Mouse (Mus musculus) gastrocnemius, postnatal 14 days (tissue): ENCODE results near the gene Smc1b. TPM values are rescaled to one million over a fixed set of nuclear protein-coding genes. Genes with fewer than 3 reads are reported as not detected.
A peak's percentile ranks its signal among the peaks of the same experiment; 100 is the strongest.

Source experiments
- DNase-seq: peaks from one replicate; pipeline ENCODE4 v3.0.0; 2021; ENCODE audit warnings: mixed read lengths
- intact Hi-C: fragments of 180-260 bp; cut with DNase I; formaldehyde crosslinking; loops from one replicate; pipeline ENCODE4 v1.15.1; 2025; ENCODE audit warnings: low total_unique reads
- long read RNA-seq, 2 experiments: library from polyadenylated mRNA; stranded (forward); transcript quantifications; one replicate each; pipeline ENCODE4 v2.0.0; 2021
- total RNA-seq, 2 experiments: library from RNA; stranded (reverse); gene quantifications; 2 replicates each; pipeline ENCODE4 v1.2.3; 2021

Smc1b gene
- total RNA-seq, result not detected
- long read RNA-seq, experiment 1, result 0 reads
- long read RNA-seq, experiment 2, result 0 reads

DNA sequence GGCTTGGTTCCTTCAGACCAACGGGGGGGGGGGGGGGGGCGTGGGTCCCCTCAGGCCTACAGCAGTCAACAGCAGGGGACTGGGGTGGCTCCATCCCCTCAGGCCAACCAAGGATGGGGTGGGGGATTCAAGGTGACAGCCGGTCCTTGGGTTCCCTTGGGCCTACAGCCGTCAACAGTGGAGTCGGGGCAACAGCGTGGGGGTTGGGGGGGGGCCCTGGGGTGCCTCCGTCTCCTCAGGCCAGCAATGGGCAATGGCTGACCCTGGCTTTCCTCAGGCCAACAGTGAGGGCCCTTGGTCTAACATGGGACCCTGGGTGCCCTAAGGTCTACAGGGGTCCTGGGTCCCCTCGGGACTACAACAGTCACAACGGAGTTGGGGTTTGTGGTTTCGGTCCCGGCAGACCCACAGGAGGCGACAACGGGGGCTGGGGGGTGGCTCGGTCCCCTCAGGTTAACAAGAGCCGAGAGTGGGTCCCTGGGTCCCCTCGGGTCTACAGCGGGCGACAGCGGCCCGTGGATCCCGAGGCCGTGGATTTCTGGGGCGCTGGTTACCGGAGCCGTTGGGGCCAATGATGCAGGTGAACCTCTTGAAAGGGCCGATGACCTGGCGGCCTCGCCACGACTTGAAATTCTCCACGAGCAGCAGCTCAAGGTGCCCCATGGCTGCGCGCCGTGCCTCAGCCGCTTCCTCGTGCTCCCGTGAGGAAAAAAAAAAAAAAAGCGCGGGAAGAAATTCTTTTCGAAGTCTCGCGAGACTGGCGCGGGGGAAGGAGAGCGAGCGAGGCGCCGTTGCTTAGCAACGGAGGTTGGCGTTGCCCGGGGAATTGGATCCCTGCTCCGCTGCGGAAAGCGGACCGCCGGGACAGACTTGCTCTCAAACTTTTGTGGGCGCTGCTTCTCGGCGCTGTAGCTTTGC lies at the start of gene Smc1b, which contains the start of gene Ribc2:
TSS of gene Smc1b (minus strand) at position 690 of the 918 bp plus-strand sequence.
TSS of gene Ribc2 (plus strand) at position 804 of the 918 bp plus-strand sequence.
- DNase-seq, result peak; percentile 74
- intact Hi-C loops, result no loop called here

DNA sequence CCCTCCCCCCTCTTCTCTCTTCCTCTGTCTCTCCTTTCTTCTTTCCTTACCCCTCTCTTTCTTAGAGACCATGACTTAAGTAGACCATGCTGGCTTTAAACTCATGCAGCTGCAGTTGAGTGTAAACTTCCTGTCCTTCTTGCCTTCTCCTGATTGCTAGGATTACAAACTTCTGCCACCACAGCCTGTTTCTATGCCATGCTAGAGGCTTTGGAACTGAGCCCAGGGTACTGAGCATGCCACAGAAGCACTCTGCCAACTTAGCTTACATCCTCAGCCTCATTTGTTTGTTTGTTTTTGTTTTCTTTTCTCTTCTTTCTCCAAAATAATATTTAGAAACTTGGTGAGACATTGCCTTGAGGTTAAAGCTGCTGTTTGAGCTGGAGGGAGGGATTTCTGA lies 48.6 kb upstream of the Smc1b start:
- intact Hi-C loops, result no loop called here

DNA sequence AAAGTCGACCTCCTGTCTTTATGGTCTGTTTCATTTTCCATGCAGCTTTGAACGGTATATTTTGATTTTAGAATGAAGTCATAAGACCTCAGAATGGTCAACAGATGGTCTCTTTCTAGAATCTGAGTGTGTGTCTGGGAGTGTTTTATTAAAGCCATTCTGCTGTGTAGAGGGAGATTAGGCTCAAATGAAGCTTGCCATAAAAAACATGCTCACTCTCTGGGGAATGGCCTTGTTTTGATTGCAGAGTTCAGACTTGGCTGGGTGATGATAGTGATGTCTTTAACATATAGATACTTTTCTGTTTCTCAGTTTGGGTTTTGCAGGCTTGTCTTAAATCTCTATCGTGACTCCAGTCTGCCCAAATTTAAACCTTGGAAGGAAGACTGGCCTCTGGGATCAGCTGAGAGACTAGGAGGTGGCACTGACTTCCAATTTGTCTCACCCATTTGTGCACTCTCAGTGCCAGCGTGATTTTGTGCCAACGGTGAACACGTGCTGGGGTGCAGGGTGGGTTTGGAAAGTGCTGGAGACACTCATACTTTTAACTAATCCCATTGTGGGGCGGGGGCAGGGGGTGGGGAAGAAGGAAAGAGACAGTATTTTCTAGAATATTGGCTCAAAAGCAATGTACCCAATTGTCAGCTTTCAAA lies 47.9 kb upstream of the Smc1b start:
- intact Hi-C loops, result no loop called here
- DNase-seq, result no peak

More for the DNA sequence above, 48.6 kb upstream of the Smc1b start:
- no peak for DNase-seq

DNA sequence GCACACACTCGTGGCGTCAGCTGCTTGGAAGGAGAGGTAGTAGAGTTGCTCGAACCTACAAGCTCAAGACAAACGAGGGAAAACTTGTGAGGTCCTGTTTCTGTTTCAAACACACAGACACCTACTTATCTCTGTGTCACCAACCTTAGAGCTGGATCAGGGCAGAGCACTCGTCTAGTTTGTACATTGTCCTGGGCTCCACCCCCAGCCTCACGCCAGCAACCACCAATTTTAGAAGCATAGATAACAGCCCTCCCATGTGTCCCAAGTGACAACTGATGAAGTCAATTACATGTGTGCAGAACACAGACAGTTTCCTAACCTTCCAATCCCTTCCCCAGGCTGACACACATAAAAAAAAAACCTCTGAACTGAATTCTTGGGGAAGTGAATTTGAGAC lies 46.4 kb upstream of the Smc1b start:
- intact Hi-C loops, result no loop called here
- DNase-seq, result no peak

DNA sequence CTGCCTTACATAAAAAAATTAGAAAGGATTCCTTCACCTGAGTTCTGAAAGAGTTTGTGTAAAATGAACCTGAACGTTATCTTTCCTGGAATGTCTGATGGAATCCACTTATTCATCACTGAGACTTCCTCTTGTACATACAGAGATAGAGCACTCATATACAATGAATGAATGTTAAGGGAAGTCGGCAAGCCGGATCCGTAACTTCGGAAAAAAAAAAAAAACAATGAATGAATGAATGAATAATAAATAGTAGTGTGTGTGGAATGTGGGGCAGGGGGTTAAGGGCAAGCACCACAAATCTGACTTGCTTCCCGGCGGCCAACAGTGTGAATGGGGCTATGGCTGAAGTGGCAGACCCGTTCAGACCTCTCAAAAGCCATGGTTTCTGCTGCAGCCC lies 45.8 kb upstream of the Smc1b start:
- intact Hi-C loops, result no loop called here

DNA sequence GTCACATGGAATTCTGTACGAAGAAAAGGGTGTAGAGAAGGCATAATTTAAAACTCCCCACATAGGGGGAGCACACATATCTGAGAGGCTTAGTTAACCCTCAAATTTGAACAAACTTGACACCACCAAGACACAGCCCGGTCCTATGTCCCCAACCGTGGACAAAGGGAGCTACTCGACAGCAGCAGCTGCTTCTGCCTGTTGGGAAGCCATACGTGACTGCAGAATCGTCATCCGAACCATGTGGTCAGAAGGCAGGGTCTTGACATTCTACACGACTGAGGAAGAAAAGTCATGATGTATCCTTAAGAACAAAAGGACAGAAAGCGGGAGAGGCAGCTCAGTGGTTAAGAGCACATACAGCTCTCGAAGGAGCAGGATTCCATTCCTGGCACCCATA lies 42.3 kb upstream of the Smc1b start:
- no peak for DNase-seq
- intact Hi-C loops, result no loop called here

More for the DNA sequence above, 45.8 kb upstream of the Smc1b start:
- DNase-seq, result peak; percentile 50

GRCm38 (mm10) chr15:85173425-85173824 lies 41.7 kb upstream of the Smc1b start:
- intact Hi-C loops, result no loop called here
- no peak for DNase-seq

- intact Hi-C loops, result no loop called here
- peak; percentile 77 for DNase-seq
These were observed 40.3 kb upstream of the Smc1b start for GRCm38 (mm10) chr15:85172054-85172453.

DNA sequence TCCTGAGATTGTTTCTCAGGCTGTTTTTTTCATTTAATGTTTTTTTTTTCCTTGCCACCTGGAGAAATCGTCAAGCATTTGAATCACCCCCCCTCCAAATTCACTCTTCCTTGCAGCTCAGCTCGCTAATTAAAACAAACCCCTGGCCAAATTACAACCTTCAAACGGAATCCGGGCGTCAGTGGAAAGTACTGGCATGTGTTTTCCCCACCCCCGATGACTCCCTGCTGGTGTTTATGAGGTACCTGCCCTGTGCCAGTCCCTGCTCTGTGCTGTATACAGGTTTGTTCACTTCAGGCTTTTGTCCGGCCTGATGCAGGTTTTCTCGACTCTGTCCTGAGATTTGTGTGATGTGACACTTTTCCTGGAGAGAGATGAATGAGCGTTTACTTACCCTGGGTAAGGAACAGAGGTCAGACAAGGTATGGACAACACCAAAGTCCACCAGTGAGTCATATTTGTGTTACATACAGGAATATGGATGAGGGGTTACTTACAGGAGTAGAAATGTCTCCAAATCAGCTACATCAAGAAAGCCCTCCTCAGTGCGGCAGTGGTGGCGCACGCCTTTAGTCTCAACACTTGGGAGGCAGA lies 35.4 kb upstream of the Smc1b start:
- no peak for DNase-seq
- intact Hi-C loops, result no loop called here

DNA sequence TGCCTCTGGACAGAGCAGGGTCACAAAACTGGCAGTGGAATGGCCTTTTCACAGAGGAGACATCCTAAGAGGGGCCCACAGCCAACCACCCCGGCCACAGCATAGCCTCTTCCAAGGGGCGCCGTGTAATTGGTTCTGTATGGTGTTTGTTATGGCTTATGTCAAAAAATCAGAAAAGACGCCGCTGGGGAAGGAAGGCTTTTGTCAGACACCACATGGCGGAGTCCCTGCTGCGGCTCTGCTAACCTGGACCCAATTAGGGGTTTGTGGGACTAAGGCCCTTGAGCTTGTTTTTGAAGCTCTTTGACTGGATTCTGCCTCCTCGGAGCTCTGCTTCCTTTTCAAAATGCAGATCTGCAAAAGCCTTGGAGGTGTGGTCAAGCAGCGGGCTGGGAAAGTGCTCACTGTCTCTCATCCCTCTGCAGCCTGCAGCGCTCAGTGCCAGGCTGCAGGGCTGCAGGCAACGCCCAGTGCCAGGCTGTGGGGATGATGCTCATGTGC lies 34.7 kb upstream of the Smc1b start:
- intact Hi-C loops, result no loop called here
- DNase-seq, result no peak

DNA sequence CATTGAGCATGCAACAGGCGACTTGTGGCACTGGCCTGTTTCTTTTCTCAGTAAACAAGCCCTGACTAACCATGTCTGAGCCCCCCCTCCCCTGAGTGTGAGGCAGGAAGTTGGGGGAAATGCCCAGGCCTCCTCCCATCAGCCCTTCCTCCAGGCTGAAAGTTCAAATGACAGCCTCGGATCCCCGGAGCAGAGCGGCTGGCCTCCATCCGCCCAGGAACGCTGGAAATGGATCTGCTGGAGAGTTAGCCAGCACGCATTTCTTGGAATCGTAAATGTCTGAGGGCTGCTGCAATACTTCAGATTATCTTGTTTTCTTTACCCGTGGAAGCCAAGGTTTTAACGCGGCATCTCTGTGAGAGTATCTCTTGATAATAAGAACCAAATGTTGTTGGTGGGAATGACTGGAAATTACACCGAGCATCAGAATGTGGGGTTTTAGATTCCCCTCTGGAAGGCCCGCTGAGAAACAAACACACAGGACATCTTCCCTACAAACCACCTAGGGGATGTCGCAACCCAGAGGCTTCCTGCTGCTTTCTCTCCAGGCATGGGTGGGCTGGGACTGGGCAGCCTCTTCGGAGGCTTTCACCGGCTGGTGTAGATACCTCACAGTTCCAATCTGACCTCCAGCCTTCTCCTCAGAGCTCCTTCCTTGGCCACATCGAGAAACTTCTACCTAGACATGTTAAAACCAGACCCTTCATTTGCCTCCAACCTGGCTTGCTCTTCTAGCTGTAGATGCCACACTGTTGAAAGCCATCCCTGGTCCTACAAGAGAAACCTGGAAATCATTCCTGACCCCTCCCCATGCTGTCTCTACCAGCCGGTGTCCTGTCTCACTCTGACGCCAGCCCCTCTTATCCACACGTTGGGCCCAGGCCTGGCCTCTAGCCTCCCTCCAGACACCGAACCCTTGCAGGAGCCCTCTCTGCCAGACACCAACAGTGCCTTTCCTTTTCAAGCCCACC lies 31.2 kb upstream of the Smc1b start:
- peak; percentile 65 for DNase-seq
- intact Hi-C loops, result no loop called here

GRCm38 (mm10) chr15:85161416-85161815 lies 29.7 kb upstream of the Smc1b start:
- intact Hi-C loops, result no loop called here
- no peak for DNase-seq

GRCm38 (mm10) chr15:85156198-85156597 lies 24.4 kb upstream of the Smc1b start:
- intact Hi-C loops, result loop anchor here (10.0 kb wide), 1 partner anchor 429 kb away; the partner anchor contains the start of gene Wnt7b
- DNase-seq, result no peak

DNA sequence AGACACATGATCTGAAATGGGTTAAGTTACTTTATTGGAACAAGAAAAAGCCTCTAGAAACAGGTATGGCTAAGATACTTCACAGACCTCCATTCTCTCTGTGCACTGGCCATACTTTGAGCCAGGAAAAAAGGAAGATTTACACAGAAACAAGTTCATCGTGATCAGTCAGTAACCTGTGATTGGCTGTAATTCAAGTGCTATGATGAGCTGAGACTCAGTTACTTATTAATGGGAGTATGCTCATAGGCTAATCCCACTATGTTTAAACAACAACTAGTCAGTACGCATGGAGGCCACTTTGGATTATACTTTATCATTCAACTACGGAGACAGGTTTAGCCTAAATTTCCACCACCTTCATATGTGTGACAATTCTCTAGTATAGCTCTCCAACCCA lies 22.3 kb upstream of the Smc1b start:
- no peak for DNase-seq
- intact Hi-C loops, result loop anchor here (5.0 to 10.0 kb wide), 3 partner anchors 78 to 431 kb away; partner anchors contain the start of gene Wnt7b

DNA sequence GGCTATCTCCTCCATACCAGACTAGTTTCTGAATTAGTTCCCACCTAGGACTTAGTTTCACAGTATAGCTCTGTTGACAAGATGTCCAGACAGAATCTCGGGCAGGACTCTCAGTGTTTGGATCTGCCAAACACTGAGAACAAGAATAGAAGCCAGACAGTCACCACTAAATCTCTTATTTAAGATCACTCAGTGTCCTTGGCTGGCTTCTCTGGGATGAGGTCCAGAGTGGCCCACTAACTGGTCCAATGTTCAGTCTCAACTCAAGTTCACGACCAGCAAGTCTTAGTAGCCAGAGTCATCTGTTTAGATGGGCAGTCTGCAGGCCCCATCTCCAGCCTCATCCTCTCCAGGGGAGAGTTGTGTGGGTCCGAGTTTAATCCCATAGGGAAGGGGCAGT lies 20.8 kb upstream of the Smc1b start:
- intact Hi-C loops, result loop anchor here (5.0 to 10.0 kb wide), 3 partner anchors 80 to 432 kb away; partner anchors contain the start of gene Wnt7b
- no peak for DNase-seq

GRCm38 (mm10) chr15:85151433-85151918 lies 19.7 kb upstream of the Smc1b start:
- peak; percentile 71 for DNase-seq
- intact Hi-C loops, result loop anchor here (5.0 to 10.0 kb wide), 3 partner anchors 81 to 433 kb away; partner anchors contain the start of gene Wnt7b

DNA sequence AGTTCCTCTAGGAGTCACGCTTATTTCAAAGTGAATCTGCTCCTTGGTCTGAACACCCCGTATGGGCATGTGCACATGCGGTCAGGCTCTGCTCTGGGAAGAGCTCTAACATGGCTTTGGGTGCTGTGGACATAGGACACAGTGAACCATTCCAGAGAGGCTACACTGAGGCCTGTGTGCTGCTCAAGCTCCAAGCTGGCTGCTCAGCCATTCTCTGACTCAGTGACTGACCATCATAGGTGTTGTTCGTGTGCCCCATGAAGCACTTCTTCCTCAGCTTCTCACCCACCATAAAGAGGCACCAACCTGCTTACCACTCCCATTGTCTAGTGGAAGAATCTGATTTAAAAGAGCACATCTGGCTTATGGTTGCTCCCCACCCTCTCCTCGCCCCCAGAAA lies 12.5 kb upstream of the Smc1b start:
- intact Hi-C loops, result no loop called here
- no peak for DNase-seq

DNA sequence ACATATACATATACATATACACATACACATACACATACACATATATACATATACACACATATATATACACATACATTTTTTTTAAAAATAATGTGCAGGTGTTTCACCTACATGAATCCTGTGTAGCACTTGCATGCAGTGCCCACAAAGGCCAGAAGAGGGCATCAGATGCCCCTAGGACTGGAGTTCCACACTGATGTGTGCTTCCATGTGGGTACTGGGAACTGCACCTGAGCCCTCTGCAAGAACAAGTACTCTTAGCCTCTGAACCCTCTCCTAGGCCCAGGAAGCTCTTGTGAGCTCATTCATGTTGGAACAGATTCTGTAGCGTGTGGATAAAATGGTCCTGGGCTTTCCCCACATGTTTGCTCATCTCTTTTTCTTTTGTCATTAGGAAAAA lies 12.0 kb upstream of the Smc1b start:
- intact Hi-C loops, result no loop called here
- DNase-seq, result no peak
